Mouse (Mus musculus): ENCODE measurements at regions not wholly inside any gene's neighbourhood (a gene's known extent, or its start where the extent isn't known, plus 50 kb on each side); places are given as distances from the start of the nearest gene placed in this dataset.

GRCm38 (mm10) chr10:31076948-31077347, 234.3 kb upstream of the Hey2 start:
- no peaks in the 10 kb centered on the region for H3K4me1 ChIP-seq (replicated peaks; ENCODE audit: control insufficient read depth, insufficient read depth, low read length)
- 0 out of 2 replicates have a peak overlapping the region, but pooled peaks have one; percentile 8 for H3K4me3 ChIP-seq (ENCODE audit: low read length)
- peak; percentile 47; the same call in 1 of the 2 replicates for ATAC-seq (ENCODE audit: low read depth)
- H3K4me2 ChIP-seq (ENCODE audit: low read depth, low read length), result peak overlapping the region; percentile 15; the same call in 1 of the 2 replicates
- 25% methylated on average over 4 of the region's 4 CpGs for WGBS
- H3K27ac ChIP-seq (ENCODE audit: low read length), result no peak overlapping the region
- H3K9me3 ChIP-seq (ENCODE audit: control insufficient read depth, low read length), result no peaks in the 10 kb centered on the region
- no peaks in the 10 kb centered on the region for H3K27me3 ChIP-seq (ENCODE audit: control insufficient read depth, insufficient read depth, low read depth, low read length)
- H3K36me3 ChIP-seq (ENCODE audit: control insufficient read depth, insufficient read depth, low read length), result no peaks in the 10 kb centered on the region
- H3K9ac ChIP-seq (ENCODE audit: low read length), result no peak overlapping the region

GRCm38 (mm10) chr10:31076415-31076814, 233.8 kb upstream of the Hey2 start:
- Histone ChIP-seq H3K27me3 (ENCODE audit: control insufficient read depth, insufficient read depth, low read depth, low read length) (no peaks in the 10 kb centered on the region), H3K4me2 (ENCODE audit: low read depth, low read length) (peak overlapping the region; percentile 15; the same call in 1 of the 2 replicates), H3K36me3 (ENCODE audit: control insufficient read depth, insufficient read depth, low read length) (no peaks in the 10 kb centered on the region), H3K4me3 (ENCODE audit: low read length) (no peak overlapping the region), H3K4me1 (replicated peaks; ENCODE audit: control insufficient read depth, insufficient read depth, low read length) (no peaks in the 10 kb centered on the region), H3K9ac (ENCODE audit: low read length) (no peak overlapping the region), H3K27ac (ENCODE audit: low read length) (no peak overlapping the region), H3K9me3 (ENCODE audit: control insufficient read depth, low read length) (no peaks in the 10 kb centered on the region)
- peak; percentile 60 for ATAC-seq (ENCODE audit: low read depth)
- 56% methylated on average over 8 of the region's 8 CpGs for WGBS

- Histone ChIP-seq H3K27me3 (ENCODE audit: control insufficient read depth, insufficient read depth, low read depth, low read length) (no peaks in the 10 kb centered on the region), H3K9me3 (ENCODE audit: control insufficient read depth, low read length) (no peaks in the 10 kb centered on the region), H3K27ac (ENCODE audit: low read length) (no peak overlapping the region), H3K36me3 (ENCODE audit: control insufficient read depth, insufficient read depth, low read length) (no peaks in the 10 kb centered on the region), H3K4me1 (replicated peaks; ENCODE audit: control insufficient read depth, insufficient read depth, low read length) (no peaks in the 10 kb centered on the region), H3K4me2 (ENCODE audit: low read depth, low read length) (no peak overlapping the region), H3K9ac (ENCODE audit: low read length) (no peak overlapping the region), H3K4me3 (ENCODE audit: low read length) (no peak overlapping the region)
- ATAC-seq (ENCODE audit: low read depth), result no peak
- 56% methylated on average over 4 of the region's 4 CpGs for whole genome bisulfite sequencing
These were observed 231.5 kb upstream of the Hey2 start for GRCm38 (mm10) chr10:31074004-31074645.

GRCm38 (mm10) chr10:31068668-31069223, 226.1 kb upstream of the Hey2 start:
- Histone ChIP-seq H3K4me1 (replicated peaks; ENCODE audit: control insufficient read depth, insufficient read depth, low read length) (no peaks in the 10 kb centered on the region), H3K36me3 (ENCODE audit: control insufficient read depth, insufficient read depth, low read length) (no peaks in the 10 kb centered on the region), H3K9ac (ENCODE audit: low read length) (no peak overlapping the region), H3K4me2 (ENCODE audit: low read depth, low read length) (no peak overlapping the region), H3K9me3 (ENCODE audit: control insufficient read depth, low read length) (no peaks in the 10 kb centered on the region), H3K27me3 (ENCODE audit: control insufficient read depth, insufficient read depth, low read depth, low read length) (no peaks in the 10 kb centered on the region), H3K4me3 (ENCODE audit: low read length) (no peak overlapping the region), H3K27ac (ENCODE audit: low read length) (no peak overlapping the region)
- ATAC-seq (ENCODE audit: low read depth), result no peak

GRCm38 (mm10) chr10:31062732-31063131, 220.1 kb upstream of the Hey2 start:
- H3K36me3 ChIP-seq (ENCODE audit: control insufficient read depth, insufficient read depth, low read length), result no peaks in the 10 kb centered on the region
- no peaks in the 10 kb centered on the region for H3K9me3 ChIP-seq (ENCODE audit: control insufficient read depth, low read length)
- H3K27me3 ChIP-seq (ENCODE audit: control insufficient read depth, insufficient read depth, low read depth, low read length), result no peaks in the 10 kb centered on the region
- H3K4me3 ChIP-seq (ENCODE audit: low read length), result no peak overlapping the region
- H3K4me1 ChIP-seq (replicated peaks; ENCODE audit: control insufficient read depth, insufficient read depth, low read length), result no peaks in the 10 kb centered on the region
- no peak overlapping the region for H3K27ac ChIP-seq (ENCODE audit: low read length)
- no peak overlapping the region for H3K4me2 ChIP-seq (ENCODE audit: low read depth, low read length)
- WGBS, result 13% methylated on average over 2 of the region's 2 CpGs
- ATAC-seq (ENCODE audit: low read depth), result 0 out of 2 replicates have a peak, but pooled peaks have one; percentile 15
- no peak overlapping the region for H3K9ac ChIP-seq (ENCODE audit: low read length)

- Histone ChIP-seq H3K9ac (ENCODE audit: low read length) (no peak overlapping the region), H3K4me3 (ENCODE audit: low read length) (no peak overlapping the region), H3K36me3 (ENCODE audit: control insufficient read depth, insufficient read depth, low read length) (no peaks in the 10 kb centered on the region), H3K9me3 (ENCODE audit: control insufficient read depth, low read length) (no peaks in the 10 kb centered on the region), H3K27ac (ENCODE audit: low read length) (no peak overlapping the region), H3K4me1 (replicated peaks; ENCODE audit: control insufficient read depth, insufficient read depth, low read length) (no peaks in the 10 kb centered on the region), H3K4me2 (ENCODE audit: low read depth, low read length) (no peak overlapping the region), H3K27me3 (ENCODE audit: control insufficient read depth, insufficient read depth, low read depth, low read length) (no peaks in the 10 kb centered on the region)
- ATAC-seq (ENCODE audit: low read depth), result no peak
- WGBS, result 75% methylated on average over 8 of the region's 8 CpGs
These were observed 210.7 kb upstream of the Hey2 start for GRCm38 (mm10) chr10:31053260-31053659.

GRCm38 (mm10) chr10:31051222-31051621, 208.6 kb upstream of the Hey2 start:
- no peak overlapping the region for H3K27ac ChIP-seq (ENCODE audit: low read length)
- H3K4me1 ChIP-seq (replicated peaks; ENCODE audit: control insufficient read depth, insufficient read depth, low read length), result no peaks in the 10 kb centered on the region
- no peaks in the 10 kb centered on the region for H3K9me3 ChIP-seq (ENCODE audit: control insufficient read depth, low read length)
- H3K27me3 ChIP-seq (ENCODE audit: control insufficient read depth, insufficient read depth, low read depth, low read length), result no peaks in the 10 kb centered on the region
- H3K4me3 ChIP-seq (ENCODE audit: low read length), result no peak overlapping the region
- whole genome bisulfite sequencing, result 64% methylated on average over 1 of the region's 1 CpGs
- no peaks in the 10 kb centered on the region for H3K36me3 ChIP-seq (ENCODE audit: control insufficient read depth, insufficient read depth, low read length)
- no peak overlapping the region for H3K4me2 ChIP-seq (ENCODE audit: low read depth, low read length)
- no peak for ATAC-seq (ENCODE audit: low read depth)
- H3K9ac ChIP-seq (ENCODE audit: low read length), result no peak overlapping the region

- H3K27me3 ChIP-seq (ENCODE audit: control insufficient read depth, insufficient read depth, low read depth, low read length), result no peaks in the 10 kb centered on the region
- no peak overlapping the region for H3K27ac ChIP-seq (ENCODE audit: low read length)
- H3K9me3 ChIP-seq (ENCODE audit: control insufficient read depth, low read length), result no peaks in the 10 kb centered on the region
- no peak overlapping the region for H3K4me2 ChIP-seq (ENCODE audit: low read depth, low read length)
- no peaks in the 10 kb centered on the region for H3K36me3 ChIP-seq (ENCODE audit: control insufficient read depth, insufficient read depth, low read length)
- WGBS, result 71% methylated on average over 2 of the region's 2 CpGs
- H3K4me1 ChIP-seq (replicated peaks; ENCODE audit: control insufficient read depth, insufficient read depth, low read length), result no peaks in the 10 kb centered on the region
- no peak overlapping the region for H3K9ac ChIP-seq (ENCODE audit: low read length)
- H3K4me3 ChIP-seq (ENCODE audit: low read length), result no peak overlapping the region
- ATAC-seq (ENCODE audit: low read depth), result no peak
These were observed 206.8 kb upstream of the Hey2 start for GRCm38 (mm10) chr10:31049352-31049751.

- H3K9ac ChIP-seq (ENCODE audit: low read length), result no peak overlapping the region
- no peaks in the 10 kb centered on the region for H3K4me1 ChIP-seq (replicated peaks; ENCODE audit: control insufficient read depth, insufficient read depth, low read length)
- ATAC-seq (ENCODE audit: low read depth), result no peak
- WGBS, result 72% methylated on average over 4 of the region's 4 CpGs
- H3K27ac ChIP-seq (ENCODE audit: low read length), result no peak overlapping the region
- H3K4me2 ChIP-seq (ENCODE audit: low read depth, low read length), result no peak overlapping the region
- H3K9me3 ChIP-seq (ENCODE audit: control insufficient read depth, low read length), result no peaks in the 10 kb centered on the region
- no peaks in the 10 kb centered on the region for H3K36me3 ChIP-seq (ENCODE audit: control insufficient read depth, insufficient read depth, low read length)
- no peaks in the 10 kb centered on the region for H3K27me3 ChIP-seq (ENCODE audit: control insufficient read depth, insufficient read depth, low read depth, low read length)
- H3K4me3 ChIP-seq (ENCODE audit: low read length), result no peak overlapping the region
These were observed 193.0 kb upstream of the Hey2 start for GRCm38 (mm10) chr10:31035611-31036010.

Measured in lung, embryonic 16.5 days (tissue).